Mouse (Mus musculus): ENCODE measurements around the gene AI837181. TPM values are rescaled to one million over a fixed set of nuclear protein-coding genes. Genes with fewer than 3 reads are reported as not detected.

Gene AI837181
- polyA plus RNA-seq, 1 experiment from 2014 or later: 58.6 TPM

DNA sequence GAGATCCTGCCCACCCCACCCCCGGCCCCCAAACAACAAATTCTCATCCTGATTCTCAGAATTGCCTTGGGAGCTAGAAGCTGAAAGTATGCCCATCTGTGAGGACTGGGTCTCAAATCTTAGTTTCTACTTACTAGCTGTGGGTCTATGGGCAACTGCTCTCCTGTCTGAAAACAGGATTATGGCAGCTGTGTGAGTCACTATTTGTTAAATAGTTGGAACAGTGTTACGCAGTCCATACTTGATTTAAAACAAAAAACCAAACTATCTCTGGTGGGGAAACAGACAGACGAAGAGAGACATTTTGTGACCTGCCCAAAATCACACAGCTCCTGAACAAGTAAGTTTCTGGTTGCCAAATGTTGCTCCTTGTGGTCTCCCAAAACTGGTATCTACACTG lies 24.7 kb downstream of the AI837181 start:
- WGBS: 79% methylated on average over 3 of the region's 3 CpGs
- Histone ChIP-seq H3K9me3 (no peaks in the 10 kb centered on the region), H3K27me3 (peaks cover 48% of the 10 kb centered on the region), H3K4me2 (no peak overlapping the region), H3K9ac (no peak overlapping the region), H3K4me3 (no peak overlapping the region), H3K36me3 (peaks cover 5% of the 10 kb centered on the region; the same call in 1 of the 2 replicates), H3K4me1 (peaks cover 24% of the 10 kb centered on the region), H3K27ac (no peak overlapping the region)
- ATAC-seq (ENCODE audit: borderline replicate concordance, extremely low read depth, low FRiP score, low TSS enrichment): no peak

DNA sequence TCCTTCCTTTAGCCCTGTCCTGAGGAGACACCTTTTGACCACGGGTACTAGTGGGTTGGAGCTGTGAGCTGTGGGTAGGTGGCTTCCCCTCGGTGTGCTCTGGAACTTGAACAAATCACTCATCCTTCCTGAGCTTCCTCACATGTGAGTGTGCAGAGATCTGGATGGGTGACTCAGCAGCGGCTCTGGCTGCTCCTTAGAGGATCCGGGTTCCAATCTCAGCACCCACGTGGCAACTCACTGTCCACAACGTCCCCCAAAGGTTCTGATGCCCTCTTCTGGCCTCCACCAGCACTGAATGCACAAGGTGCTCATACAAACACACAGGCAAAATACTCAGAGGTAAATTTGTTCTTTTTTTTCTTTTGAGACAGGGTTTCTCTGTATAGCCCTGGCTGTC lies 26.8 kb downstream of the AI837181 start:
- H3K4me3 ChIP-seq: no peak overlapping the region
- no peak for ATAC-seq (ENCODE audit: borderline replicate concordance, extremely low read depth, low FRiP score, low TSS enrichment)
- 70% methylated on average over 6 of the region's 6 CpGs for WGBS
- H3K27me3 ChIP-seq: peaks cover 45% of the 10 kb centered on the region
- no peak overlapping the region for H3K4me2 ChIP-seq
- H3K9me3 ChIP-seq: no peaks in the 10 kb centered on the region
- H3K4me1 ChIP-seq: peaks cover 38% of the 10 kb centered on the region
- no peak overlapping the region for H3K27ac ChIP-seq
- H3K9ac ChIP-seq: no peak overlapping the region
- H3K36me3 ChIP-seq: peaks cover 6% of the 10 kb centered on the region; the same call in 1 of the 2 replicates

DNA sequence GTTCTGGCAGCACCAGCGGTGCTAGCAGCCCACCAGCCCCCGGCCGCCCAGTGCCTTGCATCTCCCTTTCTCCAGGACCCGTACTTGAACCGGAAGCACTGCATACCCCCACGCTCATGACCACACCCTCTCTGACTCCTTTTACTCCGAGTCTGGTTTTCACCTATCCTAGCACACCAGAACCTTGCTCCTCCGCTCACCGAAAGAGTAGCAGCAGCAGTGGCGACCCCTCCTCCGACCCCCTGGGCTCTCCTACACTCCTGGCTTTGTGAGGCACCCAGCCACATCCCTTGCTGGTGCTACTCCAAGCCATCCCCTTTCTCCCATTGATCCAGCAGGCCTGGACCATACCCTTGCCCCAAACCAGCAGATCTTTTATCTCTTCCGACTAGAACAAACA lies 30.1 kb downstream of the AI837181 start:
- no peak for ATAC-seq (ENCODE audit: borderline replicate concordance, extremely low read depth, low FRiP score, low TSS enrichment)
- Histone ChIP-seq H3K4me3 (peak overlapping the region; percentile 71), H3K9ac (peak overlapping the region; percentile 79; the same call in 1 of the 2 replicates), H3K27me3 (peaks cover 14% of the 10 kb centered on the region), H3K27ac (no peak overlapping the region; the same call in 1 of the 2 replicates), H3K4me2 (peak overlapping the region; percentile 82), H3K9me3 (no peaks in the 10 kb centered on the region), H3K36me3 (peaks cover 6% of the 10 kb centered on the region; the same call in 1 of the 2 replicates), H3K4me1 (peaks cover 32% of the 10 kb centered on the region)
- 70% methylated on average over 12 of the region's 12 CpGs for WGBS

DNA sequence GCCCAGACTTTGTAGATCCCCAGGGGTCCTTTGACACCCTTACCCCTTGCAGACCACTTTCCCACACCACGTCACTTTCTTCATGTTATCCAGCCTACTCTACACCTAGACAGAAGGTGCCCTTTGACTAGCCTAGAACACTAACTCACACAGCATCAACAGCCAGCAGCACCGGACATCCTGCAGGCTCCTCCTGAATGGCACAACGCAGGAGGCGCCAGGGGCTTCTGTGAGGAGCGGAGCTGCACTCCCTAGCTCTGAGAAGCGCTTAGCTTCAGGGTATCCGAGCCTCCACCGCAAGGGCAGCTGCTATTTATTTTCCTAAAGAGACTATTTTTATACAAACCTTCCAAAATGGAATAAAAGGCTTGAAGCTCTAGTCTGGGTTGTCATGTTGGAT lies 30.6 kb downstream of the AI837181 start:
- no peak for ATAC-seq (ENCODE audit: borderline replicate concordance, extremely low read depth, low FRiP score, low TSS enrichment)
- H3K4me1 ChIP-seq: peaks cover 33% of the 10 kb centered on the region
- peak overlapping the region; percentile 82 for H3K4me2 ChIP-seq
- peaks cover 6% of the 10 kb centered on the region; the same call in 1 of the 2 replicates for H3K36me3 ChIP-seq
- H3K27ac ChIP-seq: peak overlapping the region; percentile 92
- H3K9me3 ChIP-seq: no peaks in the 10 kb centered on the region
- WGBS: 43% methylated on average over 8 of the region's 8 CpGs
- H3K4me3 ChIP-seq: peak overlapping the region; percentile 71
- H3K9ac ChIP-seq: peak overlapping the region; percentile 79; the same call in 1 of the 2 replicates
- H3K27me3 ChIP-seq: peaks cover 9% of the 10 kb centered on the region; the same call in 1 of the 2 replicates

DNA sequence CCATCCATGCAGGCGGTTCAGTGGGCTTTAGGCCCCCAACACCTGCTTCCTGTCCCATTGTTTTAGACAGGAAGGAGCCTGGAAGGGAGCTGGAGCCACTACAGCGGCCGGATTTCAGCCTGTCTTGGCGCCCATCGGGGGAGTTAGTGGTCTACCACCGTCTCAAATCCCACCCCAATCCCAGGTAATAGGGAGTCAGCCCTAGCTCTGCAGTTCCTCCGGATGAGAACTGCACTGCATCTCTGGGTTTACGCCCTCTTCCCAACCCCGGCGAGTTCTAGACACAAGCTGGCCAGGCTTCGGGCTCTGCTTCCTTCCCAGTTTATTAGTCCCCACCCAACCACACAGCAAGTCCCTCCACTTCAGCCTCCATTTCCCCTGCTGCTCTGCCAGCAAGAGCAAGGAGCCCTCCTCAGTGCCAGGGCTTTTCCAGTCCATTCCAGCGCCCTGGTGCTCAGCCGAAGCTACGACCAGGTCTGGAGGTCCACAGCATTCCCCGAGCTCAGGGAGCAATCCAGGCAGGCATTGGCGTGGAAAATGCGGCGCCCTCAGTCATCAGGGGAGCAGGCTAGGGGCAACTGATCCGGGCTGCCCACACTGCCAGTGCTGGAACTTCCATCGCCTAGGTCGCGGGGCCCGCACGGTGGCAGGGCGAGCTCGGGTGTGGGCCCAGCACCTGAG lies 31.4 kb downstream of the AI837181 start:
- H3K27ac ChIP-seq: peak overlapping the region; percentile 92
- H3K4me1 ChIP-seq: peaks cover 39% of the 10 kb centered on the region
- WGBS: 3% methylated on average over 26 of the region's 26 CpGs
- peak overlapping the region; percentile 71 for H3K4me3 ChIP-seq
- no peaks in the 10 kb centered on the region for H3K9me3 ChIP-seq
- peak overlapping the region; percentile 82 for H3K4me2 ChIP-seq
- no peak for ATAC-seq (ENCODE audit: borderline replicate concordance, extremely low read depth, low FRiP score, low TSS enrichment)
- 0 out of 2 replicates have a peak, but pooled peaks cover 4% of the 10 kb centered on the region for H3K27me3 ChIP-seq
- H3K9ac ChIP-seq: peak overlapping the region; percentile 79
- peaks cover 6% of the 10 kb centered on the region; the same call in 1 of the 2 replicates for H3K36me3 ChIP-seq

DNA sequence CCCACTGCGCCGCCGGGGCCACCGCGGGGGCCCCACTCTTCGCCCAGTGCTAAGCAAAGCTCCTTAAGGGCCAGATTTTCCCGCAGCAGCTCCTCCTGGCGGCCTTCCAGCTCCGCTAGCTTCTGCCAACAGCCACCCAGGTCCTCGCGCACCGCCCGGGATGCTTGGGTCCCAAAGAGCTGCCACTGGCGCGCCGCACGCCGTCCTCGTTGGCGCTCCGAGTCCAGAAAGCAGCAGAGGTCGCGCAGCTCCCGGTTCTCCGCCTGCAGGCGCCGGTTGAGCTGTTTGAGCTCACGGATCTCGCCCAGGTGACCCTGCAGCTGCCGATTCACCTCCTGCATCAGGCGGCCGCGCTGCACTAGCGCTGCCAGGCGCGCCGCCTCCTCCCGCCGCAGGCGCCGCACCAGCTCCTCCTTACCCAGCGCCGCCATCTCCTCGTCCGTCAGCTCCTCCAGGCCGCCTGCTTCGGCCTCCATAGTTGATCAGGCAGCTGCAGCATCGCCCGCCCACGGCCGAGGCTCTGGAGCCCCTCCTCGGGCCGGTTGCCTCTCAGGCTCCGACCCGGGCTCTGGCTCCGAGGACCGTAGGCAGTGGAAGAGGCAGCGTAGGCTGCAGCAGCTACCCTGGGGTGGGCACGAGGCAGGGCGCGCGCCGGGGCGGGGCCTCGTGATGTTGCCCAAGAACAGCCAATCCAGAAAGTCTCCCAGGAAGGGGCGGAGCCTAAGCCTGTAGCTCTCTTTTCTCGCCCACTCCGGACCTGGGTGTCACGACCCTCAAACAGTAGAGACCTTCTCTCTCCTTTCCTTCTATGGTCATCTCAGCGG lies 32.2 kb downstream of the AI837181 start:
- peak overlapping the region; percentile 82 for H3K4me2 ChIP-seq
- WGBS: under 1% methylated on average over 70 of the region's 70 CpGs
- H3K36me3 ChIP-seq: peaks cover 12% of the 10 kb centered on the region; the same call in 1 of the 2 replicates
- peak overlapping the region; percentile 79 for H3K9ac ChIP-seq
- H3K4me3 ChIP-seq: peak overlapping the region; percentile 71
- no peaks in the 10 kb centered on the region for H3K27me3 ChIP-seq
- peak; percentile 92 for ATAC-seq (ENCODE audit: borderline replicate concordance, extremely low read depth, low FRiP score, low TSS enrichment)
- peak overlapping the region; percentile 92 for H3K27ac ChIP-seq
- H3K4me1 ChIP-seq: peaks cover 45% of the 10 kb centered on the region
- H3K9me3 ChIP-seq: no peaks in the 10 kb centered on the region

DNA sequence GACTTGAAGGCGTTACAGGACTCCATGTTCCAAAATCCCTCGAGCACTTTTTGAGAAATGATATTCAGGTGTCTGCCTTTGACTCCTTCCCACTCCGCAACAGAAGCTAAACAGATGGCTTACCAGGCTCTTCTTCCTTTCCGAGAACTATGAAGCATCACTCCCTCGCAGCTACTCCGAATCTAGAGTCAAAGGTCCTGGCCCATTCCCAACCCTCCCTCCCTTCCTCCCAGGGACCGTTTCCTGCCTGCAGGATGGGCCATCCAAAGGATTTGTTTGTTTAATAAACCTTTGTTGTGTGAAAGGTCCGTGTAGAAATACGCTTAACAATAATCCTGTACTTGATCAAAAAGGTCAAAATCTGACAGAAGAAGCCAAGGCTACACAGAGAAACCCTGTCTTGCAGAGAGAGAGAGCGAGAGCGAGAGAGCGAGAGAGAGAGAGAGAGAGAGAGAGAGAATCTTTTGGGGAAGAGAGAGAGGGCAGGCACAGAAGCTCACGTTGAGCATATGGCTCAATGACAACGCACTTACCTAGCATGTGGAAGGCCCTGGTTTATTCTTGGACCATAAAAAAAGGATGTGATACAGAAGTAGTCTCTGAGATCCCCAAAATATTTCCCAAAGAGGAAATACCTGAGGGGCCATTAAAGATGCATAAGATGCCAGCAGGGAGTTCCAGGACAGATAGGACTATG lies 33.0 kb downstream of the AI837181 start, which contains the start of gene Ccdc85b:
Gene Ccdc85b, minus strand, starts transcription at position 149 of the 697 bp plus-strand sequence.
- peak within 1 kb of the TSS; percentile 79 for H3K9ac ChIP-seq
- peak within 1 kb of the TSS; percentile 92 for H3K27ac ChIP-seq
- ATAC-seq (ENCODE audit: borderline replicate concordance, extremely low read depth, low FRiP score, low TSS enrichment): no peak
- peak within 1 kb of the TSS; percentile 71 for H3K4me3 ChIP-seq
- peaks cover 18% of the 10 kb centered on the region; the same call in 1 of the 2 replicates for H3K36me3 ChIP-seq
- H3K9me3 ChIP-seq: no peaks in the 10 kb centered on the region
- no peaks in the 10 kb centered on the region for H3K27me3 ChIP-seq
- 10% methylated on average over 14 of the region's 14 CpGs for WGBS
- peaks cover 45% of the 10 kb centered on the region for H3K4me1 ChIP-seq
- H3K4me2 ChIP-seq: peak within 1 kb of the TSS; percentile 82

DNA sequence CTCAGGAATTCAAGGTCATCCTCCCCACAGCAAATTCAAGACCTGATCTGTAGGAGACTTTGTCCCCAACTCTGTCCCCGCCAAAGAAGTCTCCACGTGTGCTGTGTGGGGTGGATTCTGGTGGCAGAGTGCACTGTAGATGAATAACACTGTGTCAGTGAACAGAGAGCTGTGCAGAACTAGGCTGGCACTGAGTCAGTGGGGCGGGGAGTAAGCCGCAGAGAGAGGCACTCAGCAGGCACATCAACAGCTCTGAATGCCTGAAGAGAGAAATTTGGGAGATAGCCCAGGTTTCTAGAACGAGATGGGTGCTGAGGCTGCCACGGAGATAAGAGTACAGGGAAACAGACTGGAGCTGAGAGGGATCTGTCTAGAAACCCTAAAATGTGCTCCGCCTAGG lies 34.1 kb downstream of the AI837181 start:
- no peak overlapping the region for H3K4me2 ChIP-seq
- no peak overlapping the region for H3K9ac ChIP-seq
- H3K9me3 ChIP-seq: no peaks in the 10 kb centered on the region
- no peak overlapping the region for H3K27ac ChIP-seq
- H3K4me3 ChIP-seq: no peak overlapping the region
- 65% methylated on average over 7 of the region's 7 CpGs for WGBS
- H3K4me1 ChIP-seq: peaks cover 53% of the 10 kb centered on the region
- H3K36me3 ChIP-seq: peaks cover 26% of the 10 kb centered on the region; the same call in 1 of the 2 replicates
- ATAC-seq (ENCODE audit: borderline replicate concordance, extremely low read depth, low FRiP score, low TSS enrichment): no peak
- no peaks in the 10 kb centered on the region for H3K27me3 ChIP-seq

DNA sequence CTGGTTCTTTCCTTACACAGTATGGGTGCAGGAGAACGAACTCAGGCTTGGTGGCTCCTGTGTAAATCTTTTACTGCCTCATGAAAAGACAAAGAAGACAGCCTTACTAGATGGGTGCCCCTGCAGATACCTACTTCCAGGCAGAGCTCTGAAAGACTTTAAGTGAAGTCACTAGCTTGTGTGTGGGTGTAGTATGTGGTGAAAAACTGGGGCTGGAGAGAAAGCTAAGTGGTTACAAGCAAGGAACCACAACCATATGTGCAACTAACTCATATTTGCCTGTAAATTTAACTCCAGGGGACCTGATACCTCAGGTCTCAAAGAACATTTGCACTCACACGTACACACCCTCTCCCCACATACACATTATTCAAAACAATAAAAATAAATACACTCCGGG lies 35.0 kb downstream of the AI837181 start:
- Histone ChIP-seq H3K27me3 (no peaks in the 10 kb centered on the region), H3K4me2 (peak overlapping the region; percentile 85), H3K27ac (no peak overlapping the region), H3K36me3 (peaks cover 22% of the 10 kb centered on the region; the same call in 1 of the 2 replicates), H3K4me3 (peak overlapping the region; percentile 65), H3K9me3 (no peaks in the 10 kb centered on the region), H3K9ac (peak overlapping the region; percentile 67), H3K4me1 (peaks cover 56% of the 10 kb centered on the region)
- WGBS: 19% methylated on average over 3 of the region's 3 CpGs
- ATAC-seq (ENCODE audit: borderline replicate concordance, extremely low read depth, low FRiP score, low TSS enrichment): no peak

DNA sequence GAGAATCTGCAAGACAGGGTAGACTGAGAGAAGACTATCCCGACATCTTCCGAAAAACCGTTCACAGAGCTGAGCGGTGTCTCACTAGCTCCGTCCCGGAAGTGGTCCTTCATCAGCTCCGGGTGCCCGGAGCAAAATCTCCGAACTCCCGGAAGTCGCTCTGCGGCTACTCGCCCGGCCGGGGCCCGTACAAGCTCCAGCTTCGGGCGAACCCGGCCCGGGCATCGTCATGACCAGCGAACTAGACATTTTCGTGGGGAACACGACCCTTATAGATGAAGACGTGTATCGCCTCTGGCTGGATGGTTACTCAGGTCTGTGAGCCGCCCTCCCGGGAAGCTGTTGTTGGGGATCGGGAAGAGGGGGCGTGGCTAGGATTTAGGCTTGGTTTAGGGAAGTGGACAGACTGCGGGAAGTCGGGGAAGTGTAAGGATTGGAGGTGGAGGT lies 35.5 kb downstream of the AI837181 start, which contains the start of gene Fibp:
Gene Fibp, plus strand, starts transcription at position 151 of the 447 bp plus-strand sequence.
- Histone ChIP-seq H3K4me2 (peak within 1 kb of the TSS; percentile 85), H3K27ac (peak within 1 kb of the TSS; percentile 46; the same call in 1 of the 2 replicates), H3K4me1 (peaks cover 50% of the 10 kb centered on the region), H3K36me3 (peaks cover 28% of the 10 kb centered on the region), H3K27me3 (no peaks in the 10 kb centered on the region), H3K9me3 (no peaks in the 10 kb centered on the region), H3K4me3 (peak within 1 kb of the TSS; percentile 65), H3K9ac (peak within 1 kb of the TSS; percentile 67)
- WGBS: under 1% methylated on average over 32 of the region's 32 CpGs
- ATAC-seq (ENCODE audit: borderline replicate concordance, extremely low read depth, low FRiP score, low TSS enrichment): peak; percentile 46; the same call in 1 of the 2 replicates

DNA sequence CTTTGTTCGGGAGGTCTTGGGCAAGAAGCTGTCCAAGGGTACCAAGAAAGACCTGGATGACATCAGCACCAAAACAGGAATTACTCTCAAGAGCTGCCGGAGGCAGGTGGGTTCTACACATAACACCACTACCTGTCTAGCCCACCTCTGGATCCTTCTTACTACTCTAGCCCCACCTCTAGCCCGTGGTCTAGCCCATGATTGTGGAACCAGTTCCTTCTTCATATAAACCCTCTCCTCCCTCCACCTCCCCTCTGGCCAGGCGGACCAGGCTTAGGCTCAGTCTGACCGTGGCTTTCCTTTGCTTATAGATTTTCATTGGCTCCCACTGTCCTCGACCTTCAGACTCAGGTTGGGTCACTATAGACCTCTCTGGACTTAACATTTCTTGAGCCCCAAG lies 36.5 kb downstream of the AI837181 start:
- peak overlapping the region; percentile 65 for H3K4me3 ChIP-seq
- H3K9ac ChIP-seq: peak overlapping the region; percentile 67; the same call in 1 of the 2 replicates
- H3K27me3 ChIP-seq: no peaks in the 10 kb centered on the region
- H3K36me3 ChIP-seq: peaks cover 38% of the 10 kb centered on the region
- peak overlapping the region; percentile 85 for H3K4me2 ChIP-seq
- no peak overlapping the region for H3K27ac ChIP-seq
- H3K4me1 ChIP-seq: peaks cover 40% of the 10 kb centered on the region
- ATAC-seq (ENCODE audit: borderline replicate concordance, extremely low read depth, low FRiP score, low TSS enrichment): no peak
- WGBS: 75% methylated on average over 6 of the region's 6 CpGs
- no peaks in the 10 kb centered on the region for H3K9me3 ChIP-seq

All from lung, embryonic 15.5 days (tissue).